10 mouse cellular contexts compared by ENCODE assay signal in the genomic region with DNA sequence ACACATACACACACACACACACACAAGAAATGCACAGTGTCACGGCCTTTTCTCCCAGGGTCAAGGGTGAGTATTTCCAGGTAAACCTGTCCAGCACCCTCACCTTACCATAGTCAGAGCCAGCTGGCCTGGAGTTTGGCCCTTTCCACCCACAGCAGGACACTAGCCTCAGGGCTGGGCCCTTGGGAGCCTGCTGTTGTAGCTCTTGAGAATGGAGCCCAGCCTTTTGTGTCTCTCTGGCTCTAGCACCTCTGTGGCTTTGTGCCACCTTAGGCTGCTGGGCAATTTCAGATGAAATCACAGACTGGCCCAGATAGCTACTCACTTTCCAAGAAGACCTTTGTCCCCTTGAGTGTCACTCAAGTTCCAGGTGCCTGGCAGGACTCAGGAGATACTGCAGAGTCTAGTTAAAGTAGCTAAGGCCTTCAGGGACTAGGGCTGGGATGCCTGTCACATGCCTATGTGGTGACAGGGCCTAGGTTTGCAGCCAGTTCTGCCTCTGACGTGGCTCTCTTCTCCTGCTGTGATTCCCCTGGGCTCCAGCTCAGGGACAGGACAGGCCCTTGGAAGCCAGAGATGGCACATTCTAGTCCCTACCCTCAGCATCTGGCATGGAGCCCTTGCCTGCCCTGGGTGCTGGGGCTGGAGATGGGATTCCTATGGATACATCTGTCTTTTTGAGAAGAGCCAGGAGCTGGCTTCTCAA. TPM values are rescaled to one million over a fixed set of nuclear protein-coding genes. Genes with fewer than 3 reads are reported as not detected.
DNase-seq lines count a peak whose midpoint lies in the region; ATAC-seq and TF ChIP-seq lines count a peak whose summit lies in the region.
"Had no signal": no experiment of that assay in that cellular context is flagged by ENCODE, and none has a peak within 500 bp of the region (broad histone marks: within the 10 kb centered on the region; RNA-seq: fewer than 3 reads in every experiment).

No protein-coding gene starts in this region.

- H3K27me3 ChIP-seq in stomach, embryonic 16.5 days (ENCODE audit: control insufficient read depth, insufficient read depth, low read length), result no peaks in the 10 kb centered on the region
- no peaks in the 10 kb centered on the region for H3K27me3 ChIP-seq in lung, postnatal 0 days (replicated peaks; ENCODE audit: insufficient read depth, low read length)

- WGBS in stomach, embryonic 16.5 days, result 79% methylated on average over 2 of the region's 2 CpGs
- whole genome bisulfite sequencing in lung, postnatal 0 days, result 79% methylated on average over 2 of the region's 2 CpGs

- peaks cover 17% of the 10 kb centered on the region for H3K36me3 ChIP-seq in stomach, embryonic 16.5 days (ENCODE audit: control insufficient read depth, insufficient read depth, low read length)
- H3K36me3 ChIP-seq in lung, postnatal 0 days (ENCODE audit: insufficient read depth, low read length), result peaks cover 25% of the 10 kb centered on the region

- no peak for ATAC-seq in stomach, embryonic 16.5 days (ENCODE audit: insufficient read depth, low FRiP score)
- no peak for ATAC-seq in lung, postnatal 0 days

- H3K4me1 ChIP-seq in stomach, embryonic 16.5 days (ENCODE audit: control insufficient read depth, insufficient read depth, low read length), result peaks cover 33% of the 10 kb centered on the region
- peaks cover 4% of the 10 kb centered on the region; the same call in 1 of the 2 replicates for H3K4me1 ChIP-seq in lung, postnatal 0 days (ENCODE audit: insufficient read depth, low read depth, low read length)

- DNase-seq in layer of hippocampus, adult 2 months (ENCODE audit: low spot score in 2 of 2), result no peak
- no peak for DNase-seq in layer of hippocampus, adult 9-10 months (ENCODE audit: low spot score)
- DNase-seq in heart, adult 9 months (ENCODE audit: low spot score in 2 of 2), result peak; percentile 82 to 83
- DNase-seq in kidney, postnatal 14 days, result peak; percentile 29
- no peak for DNase-seq in lung, postnatal 10 days
- DNase-seq in ovary, postnatal 10 days (ENCODE audit: low spot score), result no peak
- no peak for DNase-seq in lung, postnatal 0 days (ENCODE audit: low spot score)
- DNase-seq: cerebellum, adult 8-10 months; left cerebral cortex, postnatal 4 days had no signal

- H3K4me3 ChIP-seq in layer of hippocampus, adult 2 months, result no peak overlapping the region
- H3K4me3 ChIP-seq in stomach, embryonic 16.5 days (replicated peaks; ENCODE audit: low read length), result no peak overlapping the region
- no peak overlapping the region for H3K4me3 ChIP-seq in lung, postnatal 0 days (ENCODE audit: low read depth, low read length)

- no peak for TF ChIP-seq EP300 in lung, postnatal 0 days (IDR thresholded peaks at IDR 0.05)

- peak overlapping the region; percentile 92; the same call in 1 of the 2 replicates for H3K27ac ChIP-seq in layer of hippocampus, adult 2 months
- no peak overlapping the region for H3K27ac ChIP-seq in stomach, embryonic 16.5 days (ENCODE audit: low read length)
- H3K27ac ChIP-seq in lung, postnatal 0 days (ENCODE audit: low read length), result no peak overlapping the region

- no peaks in the 10 kb centered on the region for H3K9me3 ChIP-seq in stomach, embryonic 16.5 days (replicated peaks; ENCODE audit: control insufficient read depth, low read length)
- H3K9me3 ChIP-seq in lung, postnatal 0 days (ENCODE audit: low read length), result no peaks in the 10 kb centered on the region

- peak overlapping the region; percentile 36; the same call in 1 of the 2 replicates for H3K9ac ChIP-seq in stomach, embryonic 16.5 days (ENCODE audit: low read length)
- no peak overlapping the region for H3K9ac ChIP-seq in lung, postnatal 0 days (replicated peaks; ENCODE audit: low read depth)

- TF ChIP-seq CTCF in layer of hippocampus, adult 2 months (conservative IDR thresholded peaks at IDR 0.05), result no peak
- no peak for TF ChIP-seq CTCF in lung, postnatal 0 days (IDR thresholded peaks at IDR 0.05)

- peak overlapping the region; percentile 53 for H3K4me2 ChIP-seq in stomach, embryonic 16.5 days (ENCODE audit: low read depth, low read length)
- H3K4me2 ChIP-seq in lung, postnatal 0 days (replicated peaks; ENCODE audit: low read depth, low read length), result no peak overlapping the region

RNA-seq across cellular contexts. Expression of a gene that starts 17.5 kb away (rescaled TPM):
- 10 to 100 TPM; 16.9 to 19.8 TPM for total RNA-seq in layer of hippocampus, adult 2 months (2021)
- 44.1 and 46.0 TPM in 2 replicates for polyA plus RNA-seq in stomach, embryonic 16.5 days (2015; fragmentation: Nextera tagmentation; extraction: Ambion mirVana)
- polyA plus RNA-seq in lung, postnatal 0 days (2015; fragmentation: Nextera tagmentation; extraction: Ambion mirVana), result 44.0 and 45.2 TPM in 2 replicates

RNA-seq across cellular contexts. Expression of a gene that starts 51.4 kb away (rescaled TPM):
- not detected for total RNA-seq in layer of hippocampus, adult 2 months (2021)
- polyA plus RNA-seq in stomach, embryonic 16.5 days (2015; fragmentation: Nextera tagmentation; extraction: Ambion mirVana), result 0.27 TPM in 1 of 2 replicates, not detected in the other
- polyA plus RNA-seq in lung, postnatal 0 days (2015; fragmentation: Nextera tagmentation; extraction: Ambion mirVana), result 1.7 TPM in 2 replicates
- total RNA-seq: left cerebral cortex, postnatal 4 days had no signal

RNA-seq across cellular contexts. Expression of a gene that starts 51.5 kb away (rescaled TPM):
- 100 to 1,000 TPM; 382 to 388 TPM for total RNA-seq in layer of hippocampus, adult 2 months (2021)
- 547 and 553 TPM in 2 replicates for polyA plus RNA-seq in stomach, embryonic 16.5 days (2015; fragmentation: Nextera tagmentation; extraction: Ambion mirVana)
- 281 and 302 TPM in 2 replicates for polyA plus RNA-seq in lung, postnatal 0 days (2015; fragmentation: Nextera tagmentation; extraction: Ambion mirVana)

RNA-seq across cellular contexts. Expression of a gene that starts 57.0 kb away (rescaled TPM):
- total RNA-seq in layer of hippocampus, adult 2 months (2021), result 100 to 1,000 TPM; 103 to 112 TPM
- polyA plus RNA-seq in stomach, embryonic 16.5 days (2015; fragmentation: Nextera tagmentation; extraction: Ambion mirVana), result 136 and 177 TPM in 2 replicates
- 130 and 135 TPM in 2 replicates for polyA plus RNA-seq in lung, postnatal 0 days (2015; fragmentation: Nextera tagmentation; extraction: Ambion mirVana)

Comparison
In these comparisons a context has a peak if more than half of its experiments do, and no peak if none do; other contexts are left out.
1. DNase-seq: peak in heart, adult 9 months (2 of 2) and kidney, postnatal 14 days (single experiment); none in layer of hippocampus, adult 2 months (0 of 2), layer of hippocampus, adult 9-10 months (single experiment), lung, postnatal 10 days (single experiment), ovary, postnatal 10 days (single experiment) and lung, postnatal 0 days (single experiment).